Mouse (Mus musculus) cerebellum, adult 18-20 months (tissue): ENCODE results near the gene 0610012G03Rik.

ENCODE experiments used
- DNase-seq, 2 experiments: peaks; one replicate each; pipeline ENCODE4 v3.0.0; 2021

The 0610012G03Rik gene

DNA sequence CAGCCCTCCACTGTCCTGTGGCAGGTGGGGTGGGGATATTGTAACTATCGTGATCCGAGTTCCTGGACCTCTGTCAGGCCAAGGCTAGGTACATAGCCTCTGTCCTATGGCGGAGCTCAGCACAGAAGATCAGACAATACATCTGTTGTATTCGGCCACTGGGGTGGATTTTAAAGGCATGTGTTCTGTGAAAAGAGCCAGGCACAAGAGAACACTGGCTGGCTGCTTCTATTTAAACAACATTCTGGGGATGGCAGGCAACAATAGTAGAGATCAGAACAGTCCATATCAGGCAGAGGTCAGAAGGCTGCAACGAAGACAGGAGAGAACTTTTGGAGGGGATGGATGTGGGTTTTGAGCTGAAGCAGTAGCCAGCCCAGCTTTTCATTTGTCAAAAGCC lies 16.0 kb downstream of the 0610012G03Rik start:
- peak; percentile 22 to 31 for DNase-seq

DNA sequence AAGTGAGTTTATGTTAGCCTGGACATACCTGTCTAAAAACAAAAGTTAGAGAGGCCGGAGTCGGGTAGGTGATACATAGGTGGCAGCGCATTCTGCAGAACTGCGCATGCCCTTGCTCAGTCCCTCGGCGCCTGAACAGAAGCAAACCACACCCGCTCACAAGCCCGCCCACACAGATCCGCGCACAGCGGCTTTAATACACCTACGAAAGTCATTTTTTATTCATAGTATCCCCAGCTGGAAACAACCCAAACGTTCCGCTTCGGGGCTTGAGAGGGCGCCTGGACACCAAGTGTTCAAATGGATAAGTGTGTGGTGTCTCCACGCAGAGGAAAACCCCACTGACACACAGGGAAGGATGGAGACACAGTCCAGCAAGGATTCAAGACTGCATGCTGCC lies 17.0 kb downstream of the 0610012G03Rik start:
- DNase-seq, result peak in 1 of 2 experiments; percentile 28

DNA sequence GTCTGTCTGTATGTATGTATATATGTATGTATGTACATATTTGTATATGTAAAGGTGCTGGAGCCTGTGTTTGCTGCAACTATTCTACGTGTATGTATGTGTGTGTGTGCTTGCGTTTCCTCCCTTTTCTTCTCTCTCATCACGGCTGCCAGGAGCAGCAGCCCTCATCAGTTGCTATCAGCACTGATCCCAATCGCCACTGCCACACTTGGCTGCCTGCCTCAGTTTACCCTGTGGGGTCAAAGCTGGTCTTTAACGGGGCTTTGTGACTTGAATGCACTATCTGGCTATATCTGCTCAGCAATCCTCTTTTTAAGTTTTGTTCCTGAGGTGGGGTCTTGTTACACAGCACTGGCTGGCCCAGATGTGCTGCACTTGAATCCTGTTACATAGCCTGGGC lies 20.9 kb downstream of the 0610012G03Rik start:
- no peak for DNase-seq

DNA sequence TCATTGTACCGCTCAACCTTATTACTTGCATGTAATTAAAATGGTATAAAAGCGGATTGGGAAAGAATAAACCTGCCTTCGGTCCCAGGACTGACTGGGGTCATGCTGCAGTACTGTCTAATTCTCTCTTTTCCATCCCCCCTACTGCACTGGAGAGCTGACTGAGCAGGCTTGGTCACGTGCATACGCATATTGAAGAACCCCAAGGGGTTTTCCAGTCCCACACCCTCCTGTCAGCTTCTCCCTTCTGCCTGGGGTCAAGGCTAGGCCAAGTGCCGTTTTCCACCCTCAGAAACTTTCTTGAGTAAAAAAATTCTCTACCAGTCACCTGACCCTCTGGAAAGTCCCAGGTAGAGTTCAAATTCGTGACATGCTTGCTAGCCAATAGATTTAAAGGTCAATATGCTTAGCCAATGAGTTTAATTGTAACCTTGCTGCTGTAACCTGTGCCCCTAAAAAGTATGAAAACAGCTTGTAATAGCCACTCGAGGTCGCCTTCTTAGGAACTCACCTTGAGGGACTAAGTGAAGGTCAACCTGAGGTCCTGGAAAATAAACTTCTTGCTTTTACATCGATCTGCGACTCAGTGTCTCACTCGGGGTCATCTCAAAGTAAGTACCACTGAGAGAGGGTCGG lies 21.6 kb downstream of the 0610012G03Rik start:
- DNase-seq, result no peak

DNA sequence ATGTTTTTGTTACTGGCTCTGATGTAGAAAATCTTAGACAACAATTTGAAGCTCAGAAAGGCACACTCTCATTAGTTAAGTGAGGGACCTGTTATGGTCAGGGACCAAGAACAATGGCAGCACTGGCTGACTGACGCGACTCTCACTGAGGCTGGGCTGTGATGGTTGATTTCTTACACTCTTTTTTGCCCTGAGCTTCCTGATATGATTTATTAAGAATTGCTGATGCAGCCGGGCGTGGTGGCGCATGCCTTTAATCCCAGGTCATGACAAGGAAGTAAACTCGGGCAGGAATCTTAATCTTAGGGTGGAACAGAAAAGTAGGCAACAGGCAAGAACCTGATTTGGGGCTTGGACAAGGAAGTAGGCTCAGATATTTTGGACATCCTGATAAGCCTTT lies 22.2 kb downstream of the 0610012G03Rik start:
- DNase-seq, result no peak

DNA sequence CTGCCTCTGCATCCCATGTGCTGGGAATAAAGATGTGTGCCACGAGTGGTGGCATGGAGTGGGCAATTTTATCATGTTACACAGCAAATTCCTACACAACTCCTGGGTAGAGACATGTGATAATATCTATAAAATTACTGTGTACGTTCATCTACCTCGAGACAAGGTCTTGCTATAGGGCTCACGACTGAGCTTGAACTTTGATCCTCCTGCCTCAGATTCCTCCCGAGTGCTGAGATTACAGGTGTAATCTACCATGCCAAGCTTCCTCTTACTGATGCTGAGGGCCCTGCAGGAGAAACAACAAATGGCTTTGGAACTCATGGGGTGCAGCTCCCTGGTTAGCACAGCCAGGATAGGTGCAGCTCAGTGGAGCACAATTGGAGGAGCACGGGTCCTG lies 23.9 kb downstream of the 0610012G03Rik start:
- no peak for DNase-seq

DNA sequence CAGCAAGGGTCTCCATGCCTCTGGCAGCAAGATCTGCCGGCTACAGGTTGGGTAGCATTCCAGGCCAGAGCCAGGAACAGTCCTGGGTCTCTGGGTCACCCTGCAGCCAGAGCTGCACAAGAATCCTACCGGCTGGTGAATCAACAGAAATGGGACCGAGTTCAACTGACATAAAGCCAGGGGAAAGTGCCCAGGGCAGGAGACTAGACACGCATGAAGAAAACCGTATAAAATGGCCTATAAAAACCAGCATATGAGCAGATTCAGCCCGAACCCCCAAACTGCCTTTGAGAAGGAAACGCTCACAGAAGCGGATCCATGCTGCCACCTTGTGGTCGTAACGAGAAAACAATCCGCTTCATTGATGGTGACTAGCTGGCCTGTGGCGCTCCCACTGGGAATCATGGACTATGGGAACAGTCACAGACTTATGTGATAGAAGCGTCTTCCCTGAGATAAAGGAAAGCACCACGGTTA lies 30.0 kb downstream of the 0610012G03Rik start:
- DNase-seq, result peak; percentile 86 to 91

DNA sequence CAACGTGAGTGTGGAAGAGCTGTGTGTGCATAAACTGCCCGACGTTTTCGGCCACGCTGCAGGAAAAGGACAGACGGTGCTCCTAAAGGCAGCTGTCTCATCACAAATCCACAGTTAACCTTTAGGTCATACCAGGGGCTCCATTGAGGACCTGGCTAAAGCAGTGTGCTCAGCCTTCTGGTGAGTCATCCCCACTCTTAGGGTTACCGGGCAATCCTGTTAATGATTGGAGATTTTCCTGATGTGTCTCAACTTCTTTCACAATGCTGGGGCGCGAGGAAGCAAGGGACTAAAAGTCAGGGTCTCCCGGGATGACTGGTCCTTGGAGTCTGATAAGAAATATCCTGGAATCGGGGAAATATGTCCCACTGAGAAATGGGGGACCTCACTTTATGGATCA lies 30.5 kb downstream of the 0610012G03Rik start:
- DNase-seq, result no peak

DNA sequence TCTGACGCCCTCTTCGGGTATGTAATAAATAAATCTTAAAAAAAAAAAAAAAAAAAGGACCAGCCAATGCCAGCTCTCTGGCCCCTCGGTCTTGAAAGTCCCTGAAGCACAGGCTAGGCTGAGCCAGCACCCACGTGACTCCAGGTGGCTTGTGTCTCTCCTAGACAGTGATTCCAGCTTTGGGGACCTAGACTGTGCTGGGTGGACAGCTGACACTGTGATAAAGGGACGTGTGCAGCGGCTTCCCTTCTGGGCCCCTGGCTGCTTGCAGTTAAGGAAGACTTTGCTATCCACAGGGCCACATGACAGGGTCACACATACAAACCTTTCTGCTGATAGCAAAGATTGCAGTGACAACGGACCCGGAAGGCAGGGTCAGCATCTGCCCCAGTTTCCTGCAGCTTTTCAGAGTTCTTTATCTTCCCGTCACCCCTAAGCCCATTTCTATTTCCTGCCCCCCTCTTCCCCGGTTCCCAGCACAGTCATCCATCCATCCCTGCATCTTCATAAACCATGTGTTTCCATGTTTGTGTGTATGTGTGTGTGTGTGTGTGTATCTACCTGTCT lies 37.9 kb downstream of the 0610012G03Rik start:
- DNase-seq, result no peak

DNA sequence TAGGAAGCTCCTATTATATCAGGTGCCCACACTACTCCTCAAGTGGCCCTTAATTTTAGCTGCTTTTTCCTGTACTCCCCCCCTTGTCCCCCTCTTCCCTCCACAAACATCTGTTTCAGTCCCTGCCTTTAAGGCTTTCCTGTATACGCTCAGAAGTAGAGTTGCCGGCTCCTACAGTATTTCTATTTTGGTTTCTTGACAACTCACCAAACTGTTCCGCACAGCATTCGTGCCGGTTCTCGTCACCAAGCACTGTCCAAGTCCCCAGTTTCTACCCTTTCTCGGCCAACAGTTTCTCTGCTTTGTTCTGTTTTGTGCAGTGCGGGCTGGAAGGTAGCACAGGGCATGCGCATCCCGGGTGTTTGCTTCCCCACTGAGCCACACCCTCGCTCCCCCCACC lies 39.3 kb downstream of the 0610012G03Rik start:
- no peak for DNase-seq

DNA sequence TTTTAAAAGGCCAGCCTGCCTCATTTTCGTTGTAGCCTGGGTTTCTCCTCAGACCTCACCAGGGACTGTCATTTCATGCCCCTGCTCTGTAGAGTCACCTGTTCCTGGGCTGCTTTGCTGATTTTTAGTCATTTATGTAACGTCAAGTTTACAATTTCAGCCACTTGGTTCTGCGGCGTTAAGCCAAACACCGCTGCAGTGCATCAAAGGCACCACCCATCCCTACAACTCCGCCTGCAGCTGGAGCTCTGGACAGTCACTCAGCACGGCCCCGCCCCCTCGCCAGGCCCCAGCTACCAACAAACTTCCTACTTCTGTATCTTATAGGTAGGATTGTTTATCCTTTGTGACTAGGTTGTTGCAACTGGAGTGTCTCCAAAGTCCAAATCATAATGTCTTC lies 41.4 kb downstream of the 0610012G03Rik start:
- DNase-seq, result no peak

DNA sequence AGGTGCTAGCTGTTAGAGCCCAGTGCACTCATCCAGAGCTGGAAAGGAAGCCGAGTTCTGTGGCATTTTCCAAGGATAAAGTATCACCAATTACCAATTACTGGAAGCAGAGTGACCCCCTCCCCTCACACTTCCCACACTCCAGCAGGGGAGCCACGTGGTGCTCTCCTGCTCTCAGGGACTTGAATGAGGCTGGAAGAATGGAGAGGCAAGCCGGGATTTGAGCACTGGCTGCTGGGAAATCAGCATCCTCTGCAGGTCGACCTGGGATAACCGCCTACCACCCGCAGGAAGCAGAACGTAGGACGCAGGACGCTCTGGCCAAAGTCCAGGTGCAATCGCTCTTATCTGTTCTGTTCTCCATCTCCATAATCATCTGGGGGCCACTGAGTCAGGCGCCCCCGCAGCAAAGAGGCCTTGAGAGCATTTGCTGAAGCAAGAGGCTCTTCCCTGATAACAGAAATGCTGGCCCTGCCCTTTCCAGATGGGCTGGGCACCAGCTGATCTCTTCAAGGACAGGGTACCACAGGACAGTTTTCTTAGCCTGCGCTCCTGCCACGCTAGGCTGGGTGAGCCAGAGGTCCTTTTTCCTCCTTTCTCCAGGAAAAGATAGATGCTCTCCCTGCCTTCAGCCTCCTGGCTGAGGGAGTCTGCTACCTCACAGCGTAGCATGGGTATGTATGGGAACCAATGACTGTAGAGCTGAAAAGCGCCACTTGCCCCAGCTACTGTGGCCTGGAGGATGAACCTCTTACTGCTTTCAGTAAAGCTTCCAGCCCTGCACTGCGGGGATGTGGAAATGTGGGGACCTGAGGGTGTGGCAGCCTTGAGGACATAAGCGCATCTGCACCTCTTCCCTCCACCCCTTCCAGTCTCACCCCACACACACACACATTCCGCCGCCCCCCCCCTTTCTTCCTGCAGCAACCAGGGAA lies 42.1 kb downstream of the 0610012G03Rik start:
- DNase-seq, result no peak

DNA sequence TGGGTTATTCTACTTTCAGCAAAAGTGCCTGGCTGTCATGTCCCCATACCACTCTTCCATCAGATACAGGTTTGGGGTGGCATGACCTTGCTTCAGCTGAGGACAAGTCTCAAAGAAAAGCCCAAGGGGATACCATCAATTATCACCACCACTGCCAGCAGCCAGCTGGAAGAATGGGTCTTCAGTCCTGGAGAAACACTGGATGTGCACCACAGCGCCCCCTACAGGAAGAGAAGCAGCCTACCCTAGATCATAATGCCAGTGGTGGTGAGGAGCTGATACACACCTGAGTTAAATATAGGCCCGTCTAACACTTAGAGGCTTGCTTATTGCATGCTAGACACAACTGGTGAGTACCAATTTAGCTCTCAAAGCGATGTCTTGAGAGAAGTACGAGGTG lies 43.0 kb downstream of the 0610012G03Rik start:
- DNase-seq, result no peak

DNA sequence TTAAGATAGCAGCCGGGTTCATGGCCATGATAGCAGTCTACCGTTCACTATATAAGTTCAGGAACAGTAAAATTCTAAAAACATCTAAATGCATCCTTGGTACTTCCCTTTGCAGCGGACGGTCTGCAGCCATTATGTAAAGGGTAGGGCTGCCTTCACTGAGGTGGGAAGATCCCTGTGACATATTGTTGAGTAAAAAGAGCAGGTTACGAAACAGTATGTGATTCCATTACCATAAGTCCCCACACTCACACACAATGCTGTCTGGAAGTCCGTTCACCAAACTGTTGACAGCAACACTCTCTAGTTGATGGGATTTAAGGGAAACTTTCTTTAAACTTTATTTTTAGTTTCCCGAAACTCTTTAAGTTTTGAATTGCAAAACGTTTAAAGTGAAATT lies 45.1 kb downstream of the 0610012G03Rik start:
- no peak for DNase-seq

DNA sequence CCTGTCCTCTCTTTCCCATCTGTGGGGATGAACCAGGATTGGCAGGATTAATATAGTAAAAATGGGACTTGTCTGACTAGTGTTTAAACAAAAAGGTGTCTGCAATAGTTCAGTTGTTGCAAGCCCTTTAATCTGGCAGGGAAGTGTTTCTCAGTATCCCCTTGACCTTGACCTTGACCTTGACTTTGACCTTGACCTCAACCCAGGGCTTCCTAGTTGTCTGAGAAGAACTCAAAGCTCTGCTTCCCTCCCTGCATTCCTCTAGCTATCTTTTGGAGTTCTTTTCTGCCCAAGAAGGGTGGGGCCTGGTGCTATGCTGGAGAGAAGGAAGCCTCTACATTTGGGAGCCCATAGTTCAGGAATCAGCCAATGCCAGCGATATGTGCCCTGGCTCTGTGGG lies 46.4 kb downstream of the 0610012G03Rik start:
- no peak for DNase-seq

DNA sequence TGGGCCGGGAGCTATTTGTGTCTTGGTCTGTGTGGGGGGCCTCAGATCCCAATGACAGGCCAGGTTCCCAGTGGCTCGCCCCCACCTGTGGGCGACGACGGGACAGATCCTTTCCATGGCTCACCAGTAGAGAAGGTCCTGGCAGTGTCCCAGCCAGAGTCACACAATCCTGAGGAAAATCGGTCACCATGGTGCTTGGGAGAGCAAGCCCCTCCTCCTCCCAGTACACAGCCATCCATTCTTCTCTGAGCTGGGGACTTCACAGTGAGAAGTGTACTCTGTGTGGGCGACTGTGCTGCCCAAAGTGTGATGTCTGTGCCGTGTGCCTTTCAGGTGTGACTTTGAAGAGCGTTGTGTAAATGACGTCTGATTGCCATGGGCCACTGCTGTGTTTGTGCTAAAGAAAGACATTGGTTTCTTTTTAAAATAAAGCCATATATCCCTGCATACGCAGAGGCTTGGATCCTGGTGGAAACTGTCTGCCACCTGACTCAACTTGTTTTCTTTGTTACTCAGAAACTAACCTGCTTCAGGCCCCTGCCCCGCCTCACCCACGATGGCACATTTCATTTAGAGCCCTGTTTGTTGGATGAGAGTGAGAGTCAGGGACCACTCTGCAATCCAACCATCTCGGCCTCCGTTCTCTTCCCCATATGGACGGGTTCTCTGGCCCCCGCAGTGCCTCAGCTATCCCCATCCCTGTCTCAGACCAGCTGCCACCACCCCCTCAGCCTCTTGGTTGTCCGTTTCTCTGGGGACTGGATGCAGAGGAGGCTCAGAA lies 49.6 kb downstream of the 0610012G03Rik start:
- no peak for DNase-seq
